Comparison of ENCODE assay signal across 21 mouse cellular contexts in the genomic region with DNA sequence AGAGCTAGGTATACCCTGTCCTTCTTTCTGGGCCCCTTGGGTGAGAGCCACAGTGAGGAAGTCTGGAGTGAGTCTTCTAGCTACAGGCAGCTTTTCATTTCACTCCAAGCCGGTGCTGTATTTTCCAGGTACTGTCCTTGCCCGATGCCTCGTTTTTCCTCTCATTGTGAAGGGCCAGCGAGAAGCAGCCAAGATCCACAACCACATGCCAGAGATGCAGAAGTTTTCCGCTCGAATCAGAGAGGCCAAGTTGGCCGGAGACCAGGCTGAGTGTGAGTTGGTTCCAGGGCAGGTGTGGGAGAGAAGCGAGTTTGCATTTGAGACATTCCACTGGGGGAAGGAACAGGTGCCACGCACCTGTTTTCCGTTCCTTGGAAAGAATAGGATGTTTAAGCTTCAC. TPM values are rescaled to one million over a fixed set of nuclear protein-coding genes. Genes with fewer than 3 reads are reported as not detected.
DNase-seq lines count a peak whose midpoint lies in the region; ATAC-seq and TF ChIP-seq lines count a peak whose summit lies in the region.
"Had no signal": no experiment of that assay in that cellular context is flagged by ENCODE, and none has a peak within 500 bp of the region (broad histone marks: within the 10 kb centered on the region; RNA-seq: fewer than 3 reads in every experiment).

No protein-coding gene starts in this region.

- H3K36me3 ChIP-seq in heart, embryonic 12.5 days: peaks cover 83% of the 10 kb centered on the region
- peaks cover 56% of the 10 kb centered on the region for H3K36me3 ChIP-seq in thymus, adult 2 months (ENCODE audit: control insufficient read depth, insufficient read depth, low read length)

- no peak for TF ChIP-seq CTCF in gastrocnemius, adult 2 months (IDR thresholded peaks at IDR 0.05)
- no peak for TF ChIP-seq CTCF in thymus, adult 2 months (IDR thresholded peaks at IDR 0.05; ENCODE audit: borderline replicate concordance, control insufficient read depth, extremely low read depth, insufficient read depth, low read length, poor library complexity)

- H3K27me3 ChIP-seq in heart, embryonic 12.5 days (replicated peaks): no peaks in the 10 kb centered on the region
- no peaks in the 10 kb centered on the region; the same call in 1 of the 2 replicates for H3K27me3 ChIP-seq in thymus, adult 2 months (ENCODE audit: control insufficient read depth, insufficient read depth, low read length)
- H3K27me3 ChIP-seq: forebrain, embryonic 13.5 days had no signal

- TF ChIP-seq POLR2A in thymus, adult 2 months (IDR thresholded peaks at IDR 0.05; ENCODE audit: control insufficient read depth, extremely low read depth, insufficient read depth, low read length, poor library complexity): no peak

- H3K9ac ChIP-seq in heart, embryonic 12.5 days: no peak overlapping the region
- H3K9ac ChIP-seq: forebrain, embryonic 13.5 days; forebrain, postnatal 0 days; hindbrain, embryonic 14.5 days had no signal

- 87% methylated on average over 10 of the region's 10 CpGs for WGBS in heart, embryonic 12.5 days
- WGBS in thymus, adult 2 months: 93% methylated on average over 10 of the region's 10 CpGs

- intact Hi-C loops in gastrocnemius, adult 2 months (cut with DNase I): loop anchor here (10.0 kb wide), 1 partner anchor 148 kb away; the partner anchor contains the start of gene Prmt5
- intact Hi-C loops in gastrocnemius, postnatal 36 days (cut with DNase I): no loop called here

- H3K4me2 ChIP-seq in heart, embryonic 12.5 days: no peak overlapping the region
- H3K4me2 ChIP-seq: forebrain, embryonic 13.5 days; hindbrain, embryonic 14.5 days had no signal

- DNase-seq in gastrocnemius, adult 2 months: peak; percentile 24
- no peak for DNase-seq in gastrocnemius, postnatal 36 days
- no peak for DNase-seq in heart, adult 8-10 months (ENCODE audit: low spot score)
- DNase-seq in thymus, postnatal 4 days: peak; percentile 5
- DNase-seq in thymus, adult 2 months: no peak
- DNase-seq in layer of hippocampus, adult 9-10 months (ENCODE audit: low spot score): no peak
- DNase-seq: adrenal gland, adult 8-10 months; adrenal gland, postnatal 36 days; B cell, adult 2 months; cerebellum, adult 2 months; cerebellum, postnatal 10 days; forebrain, postnatal 0 days; gastrocnemius, postnatal 25 days; kidney, adult 18-20 months had no signal

- no peak overlapping the region for H3K27ac ChIP-seq in gastrocnemius, adult 2 months
- H3K27ac ChIP-seq in heart, embryonic 12.5 days (ENCODE audit: poor library complexity, severe bottlenecking): no peak overlapping the region
- H3K27ac ChIP-seq in thymus, adult 2 months (ENCODE audit: control insufficient read depth, insufficient read depth, low read length): no peak overlapping the region
- H3K27ac ChIP-seq: embryonic facial prominence, embryonic 10.5 days; forebrain, embryonic 13.5 days; hindbrain, embryonic 10.5 days; hindbrain, embryonic 14.5 days had no signal

- peaks cover 4% of the 10 kb centered on the region; the same call in 1 of the 2 replicates for H3K9me3 ChIP-seq in heart, embryonic 12.5 days (replicated peaks)
- H3K9me3 ChIP-seq: G1E had no signal

- 0 out of 2 replicates have a peak, but pooled peaks have one; percentile 29 for ATAC-seq in heart, embryonic 12.5 days (ENCODE audit: insufficient number of reproducible peaks, low FRiP score)
- ATAC-seq: CD4-positive, CD25-positive, alpha-beta regulatory T cell, adult 4 months; forebrain, embryonic 13.5 days; forebrain, postnatal 0 days had no signal

- no peak overlapping the region for H3K4me3 ChIP-seq in gastrocnemius, adult 2 months
- no peak overlapping the region for H3K4me3 ChIP-seq in heart, embryonic 12.5 days
- H3K4me3 ChIP-seq in thymus, adult 2 months (ENCODE audit: control insufficient read depth, insufficient read depth, low read length): no peak overlapping the region
- H3K4me3 ChIP-seq: embryonic facial prominence, embryonic 10.5 days; forebrain, embryonic 13.5 days; hindbrain, embryonic 10.5 days had no signal

- H3K4me1 ChIP-seq in heart, embryonic 12.5 days (replicated peaks): peaks cover 8% of the 10 kb centered on the region
- H3K4me1 ChIP-seq in thymus, adult 2 months (replicated peaks; ENCODE audit: control insufficient read depth, insufficient read depth, low read length): peaks cover 7% of the 10 kb centered on the region; the same call in 1 of the 2 replicates

RNA-seq across cellular contexts. Expression of gene Oxa1l, which starts 5.9 kb away (rescaled TPM):
- 10 to 100 TPM; 49.1 to 54.6 TPM for total RNA-seq in gastrocnemius, adult 2 months (2021)
- total RNA-seq in gastrocnemius, postnatal 36 days (2021): 10 to 100 TPM; 48.3 to 54.6 TPM
- 53.3 and 57.6 TPM in 2 replicates for polyA plus RNA-seq in heart, embryonic 12.5 days (2016; fragmentation: Nextera tagmentation; extraction: Ambion mirVana)
- 10 to 100 TPM; 84.0 to 95.7 (median 84.7) TPM for total RNA-seq in heart, adult 8-10 months (2022)
- polyA plus RNA-seq in thymus, adult 2 months (2012; rRNA removed): 177 and 188 TPM in 2 replicates

RNA-seq across cellular contexts. Expression of gene Slc7a7, which starts 51.0 kb away (rescaled TPM):
- total RNA-seq in gastrocnemius, adult 2 months (2021): 1 to 10 TPM in 1 of 2 experiments, under 1 TPM in 1; 0.56 to 2.0 TPM
- 1 to 10 TPM in 1 of 2 experiments, under 1 TPM in 1; 0.97 to 1.5 TPM for total RNA-seq in gastrocnemius, postnatal 36 days (2021)
- 8.0 and 8.3 TPM in 2 replicates for polyA plus RNA-seq in heart, embryonic 12.5 days (2016; fragmentation: Nextera tagmentation; extraction: Ambion mirVana)
- 1 to 10 TPM; 3.8 to 6.4 (median 5.1) TPM for total RNA-seq in heart, adult 8-10 months (2022)
- polyA plus RNA-seq in thymus, adult 2 months (2012; rRNA removed): 24.2 and 29.3 TPM in 2 replicates

Comparison
In these comparisons a context has a peak if more than half of its experiments do, and no peak if none do; other contexts are left out.
1. DNase-seq: peak in gastrocnemius, adult 2 months (single experiment) and thymus, postnatal 4 days (single experiment); none in gastrocnemius, postnatal 36 days (0 of 2), heart, adult 8-10 months (single experiment), thymus, adult 2 months (single experiment) and layer of hippocampus, adult 9-10 months (single experiment).